Mouse (Mus musculus): ENCODE measurements at regions not wholly inside any gene's neighbourhood (a gene's known extent, or its start where the extent isn't known, plus 50 kb on each side); places are given as distances from the start of the nearest gene placed in this dataset.
"Not testable (repeated sequence)": the region's sequence is repeated elsewhere in the genome, so short reads cannot be mapped to it uniquely, and the experiment has no call there.

- no peak for DNase-seq
These were observed 277.0 kb downstream of the Gxylt1 start for GRCm38 (mm10) chr15:92997933-92998332.

- DNase-seq = no peak
These were observed 280.7 kb downstream of the Gxylt1 start for GRCm38 (mm10) chr15:92994191-92994671.

GRCm38 (mm10) chr15:92993538-92994190 is 281.3 kb downstream of the Gxylt1 start:
- no peak for DNase-seq

- no peak for DNase-seq
These were observed 299.2 kb downstream of the Gxylt1 start for GRCm38 (mm10) chr15:92975774-92976173.

GRCm38 (mm10) chr15:92974931-92975330 is 300.0 kb downstream of the Gxylt1 start:
- no peak for DNase-seq

- no peak for DNase-seq
These were observed 301.2 kb downstream of the Gxylt1 start for GRCm38 (mm10) chr15:92973651-92974229.

GRCm38 (mm10) chr15:92965556-92965955 is 309.4 kb downstream of the Gxylt1 start:
- no peak for DNase-seq

- no peak for DNase-seq
These were observed 310.1 kb downstream of the Gxylt1 start for GRCm38 (mm10) chr15:92964901-92965300.

GRCm38 (mm10) chr15:92964131-92964530 is 310.8 kb downstream of the Gxylt1 start:
- DNase-seq = no peak

GRCm38 (mm10) chr15:92950912-92951311 is 324.1 kb downstream of the Gxylt1 start:
- not testable (repeated sequence) for DNase-seq

GRCm38 (mm10) chr15:92946216-92946615 is 328.8 kb downstream of the Gxylt1 start:
- no peak for DNase-seq

GRCm38 (mm10) chr15:92903821-92904220 is 371.2 kb downstream of the Gxylt1 start:
- DNase-seq = no peak

- DNase-seq = no peak
These were observed 377.7 kb downstream of the Gxylt1 start for GRCm38 (mm10) chr15:92897277-92897676.

- no peak for DNase-seq
These were observed 379.1 kb downstream of the Gxylt1 start for GRCm38 (mm10) chr15:92895836-92896235.

- DNase-seq = no peak
These were observed 398.5 kb downstream of the Gxylt1 start for GRCm38 (mm10) chr15:92876438-92876837.

- no peak for DNase-seq
These were observed 410.9 kb downstream of the Gxylt1 start for GRCm38 (mm10) chr15:92864106-92864505.

GRCm38 (mm10) chr15:92850854-92851253 is 424.1 kb downstream of the Gxylt1 start:
- no peak for DNase-seq

- DNase-seq = no peak
These were observed 434.9 kb downstream of the Gxylt1 start for GRCm38 (mm10) chr15:92840035-92840434.

GRCm38 (mm10) chr15:92839611-92840010 is 435.4 kb downstream of the Gxylt1 start:
- no peak for DNase-seq

- DNase-seq = no peak
These were observed 429.5 kb downstream of the Pdzrn4 start for GRCm38 (mm10) chr15:92826136-92826535.
